Mouse (Mus musculus): ENCODE results near the gene Zbtb5.
"Not testable (repeated sequence)": the region's sequence is repeated elsewhere in the genome, so short reads cannot be mapped to it uniquely, and the experiment has no call there.

Gene Zbtb5

DNA sequence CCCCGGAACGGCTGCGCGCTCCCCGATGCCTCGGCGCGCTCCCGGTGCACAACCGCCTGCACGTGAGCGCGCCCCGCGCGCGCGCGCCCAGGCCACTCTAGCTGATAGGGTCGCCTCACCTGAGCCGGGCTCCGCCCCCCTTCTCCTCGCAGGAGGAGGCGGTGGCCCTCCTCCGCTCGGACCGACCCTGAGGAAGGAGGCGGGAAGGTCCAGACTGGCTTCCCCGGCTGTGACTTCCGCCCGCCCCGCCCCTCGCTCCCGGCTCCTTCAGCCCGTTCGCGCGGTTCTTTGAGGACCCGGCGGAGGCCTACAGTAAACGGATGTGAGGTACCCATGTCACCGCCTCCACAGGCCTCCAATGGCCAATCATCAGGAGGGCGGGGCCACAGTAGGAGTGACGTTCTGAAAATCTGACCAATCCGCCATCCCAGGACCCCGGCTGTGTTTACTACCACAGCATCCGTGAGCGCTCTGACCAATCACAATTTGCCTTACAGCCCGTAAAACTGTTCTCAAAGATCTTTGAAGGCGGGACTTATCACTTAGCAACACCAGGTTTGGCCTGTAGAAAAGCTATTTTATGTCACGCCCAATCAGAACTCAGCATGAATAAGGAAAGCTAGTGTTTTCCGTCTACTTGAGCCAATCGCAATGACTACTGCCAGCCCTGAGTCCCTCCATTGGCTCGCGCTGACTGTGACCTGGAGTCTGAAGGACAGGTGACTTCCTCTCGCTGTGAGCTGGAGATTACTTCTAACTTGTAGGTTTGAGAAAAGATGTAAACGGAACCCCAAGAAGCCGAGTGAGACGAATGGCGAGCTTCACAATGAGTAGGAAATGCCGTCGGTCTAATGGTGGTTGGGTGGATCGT, at the start of gene Zbtb5:
TSS of gene Zbtb5 (minus strand) at position 308 of the 871 bp plus-strand sequence.
- peak; percentile 98 for DNase-seq (ENCODE audit: low spot score)

- no peak for DNase-seq (ENCODE audit: low spot score)
These were observed 43.2 kb upstream of the Zbtb5 start for GRCm38 (mm10) chr4:45055451-45055850.

GRCm38 (mm10) chr4:45054862-45055261, 42.6 kb upstream of the Zbtb5 start:
- no peak for DNase-seq (ENCODE audit: low spot score)

DNA sequence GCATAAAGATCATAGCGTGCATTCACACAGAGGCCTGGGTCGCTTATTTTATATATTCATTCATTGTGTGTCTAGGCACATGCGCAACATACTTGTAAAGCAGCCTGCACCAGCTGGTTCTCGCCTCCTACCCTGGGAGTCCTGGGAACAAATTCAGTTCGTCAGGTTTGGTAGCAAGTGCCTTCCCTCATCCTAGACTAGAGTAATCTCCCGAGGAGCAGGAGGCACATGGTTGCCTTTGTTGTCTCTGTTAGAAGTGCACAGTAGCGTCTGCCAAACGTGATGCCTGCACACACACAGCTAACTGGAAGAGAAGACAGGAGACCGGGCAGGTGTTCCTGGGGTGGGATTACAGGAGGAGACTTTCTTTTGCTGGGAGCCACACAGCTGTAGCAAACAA, 35.7 kb upstream of the Zbtb5 start:
- no peak for DNase-seq (ENCODE audit: low spot score)

DNA sequence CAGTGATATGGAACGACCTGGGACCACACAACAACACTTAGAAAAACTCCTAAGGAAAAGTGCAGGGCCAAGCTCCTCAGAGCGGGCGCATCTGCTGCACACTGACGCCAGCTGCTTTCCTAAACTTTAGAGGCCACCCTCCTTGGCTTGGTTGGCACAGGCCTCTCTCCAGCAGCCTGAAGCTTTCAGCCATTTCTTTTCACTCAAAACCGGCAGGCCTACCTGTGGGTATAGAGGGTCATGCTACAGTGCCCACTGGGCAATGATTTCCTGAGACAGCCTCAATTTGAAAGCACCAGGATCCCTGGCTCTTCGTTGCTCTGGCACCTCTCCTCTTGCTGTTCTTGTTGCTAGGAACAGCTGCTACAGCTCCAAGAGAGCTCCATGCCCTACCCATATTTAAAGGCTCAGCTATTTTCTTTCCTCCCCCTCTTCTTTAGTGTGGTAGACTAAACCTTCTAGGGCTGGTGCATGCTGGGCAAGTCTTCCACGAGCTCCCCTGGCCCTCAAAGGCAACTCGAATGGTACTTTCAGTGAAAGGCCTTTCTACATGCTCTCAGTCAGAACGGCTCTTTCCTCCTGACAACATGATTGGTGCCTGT, 35.2 kb upstream of the Zbtb5 start:
- DNase-seq (ENCODE audit: low spot score) = no peak

GRCm38 (mm10) chr4:45046679-45047078, 34.5 kb upstream of the Zbtb5 start:
- DNase-seq (ENCODE audit: low spot score) = no peak

DNA sequence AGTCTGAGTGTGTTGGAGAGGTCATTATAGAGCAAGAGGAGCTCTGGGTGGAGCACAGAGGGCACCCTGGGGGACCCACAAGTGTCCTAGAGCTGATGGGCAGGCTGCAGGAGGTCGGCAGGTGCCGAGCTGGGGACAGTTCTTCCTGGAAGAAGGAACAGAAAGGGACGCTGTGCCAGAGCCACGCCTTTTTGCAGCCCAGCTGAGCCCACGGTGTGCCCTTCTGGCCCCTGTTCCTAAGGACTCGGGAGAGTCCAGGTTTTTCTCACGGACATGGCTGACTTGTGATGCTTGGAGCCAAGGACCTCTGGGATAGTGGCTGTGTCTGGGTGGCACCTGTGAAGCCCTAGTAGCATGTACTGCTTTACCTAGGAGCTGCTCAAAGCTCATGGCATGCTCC, 28.6 kb upstream of the Zbtb5 start:
- no peak for DNase-seq (ENCODE audit: low spot score)

DNA sequence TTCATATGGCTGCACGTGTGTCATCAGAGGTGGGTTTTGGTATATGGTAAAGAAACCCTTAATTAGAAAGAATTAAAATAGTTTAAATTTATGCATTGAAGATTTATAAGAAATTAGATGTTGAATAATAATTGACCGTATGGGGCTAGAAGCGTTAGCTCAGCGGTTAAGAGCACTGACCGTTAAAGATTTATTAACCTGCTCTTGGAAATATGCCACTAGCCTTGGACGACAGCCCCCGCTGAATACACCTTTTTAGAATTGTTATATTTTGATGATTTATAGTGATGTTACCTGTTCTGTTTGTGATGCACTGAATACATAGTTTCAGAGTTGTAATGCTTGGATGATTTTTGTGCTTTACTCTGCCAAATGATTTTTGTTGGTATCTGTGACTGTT, 27.3 kb upstream of the Zbtb5 start:
- DNase-seq (ENCODE audit: low spot score) = not testable (repeated sequence)

DNA sequence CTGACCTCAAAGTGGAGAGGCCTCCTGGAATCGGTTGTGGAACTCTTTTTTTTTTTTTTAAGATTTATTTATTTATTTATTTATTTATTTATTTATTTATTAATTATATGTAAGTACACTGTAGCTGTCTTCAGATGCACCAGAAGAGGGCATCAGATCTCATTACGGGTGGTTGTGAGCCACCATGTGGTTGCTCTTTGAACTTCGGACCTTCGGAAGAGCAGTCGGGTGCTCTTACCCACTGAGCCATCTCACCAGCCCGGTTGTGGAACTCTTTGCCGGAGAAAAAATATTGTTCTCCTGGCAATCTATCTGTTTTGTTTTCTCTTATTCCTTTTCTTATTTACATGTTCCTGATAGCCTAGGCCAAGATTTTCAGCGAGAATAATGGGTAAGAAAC, 26.7 kb upstream of the Zbtb5 start:
- not testable (repeated sequence) for DNase-seq (ENCODE audit: low spot score)

DNA sequence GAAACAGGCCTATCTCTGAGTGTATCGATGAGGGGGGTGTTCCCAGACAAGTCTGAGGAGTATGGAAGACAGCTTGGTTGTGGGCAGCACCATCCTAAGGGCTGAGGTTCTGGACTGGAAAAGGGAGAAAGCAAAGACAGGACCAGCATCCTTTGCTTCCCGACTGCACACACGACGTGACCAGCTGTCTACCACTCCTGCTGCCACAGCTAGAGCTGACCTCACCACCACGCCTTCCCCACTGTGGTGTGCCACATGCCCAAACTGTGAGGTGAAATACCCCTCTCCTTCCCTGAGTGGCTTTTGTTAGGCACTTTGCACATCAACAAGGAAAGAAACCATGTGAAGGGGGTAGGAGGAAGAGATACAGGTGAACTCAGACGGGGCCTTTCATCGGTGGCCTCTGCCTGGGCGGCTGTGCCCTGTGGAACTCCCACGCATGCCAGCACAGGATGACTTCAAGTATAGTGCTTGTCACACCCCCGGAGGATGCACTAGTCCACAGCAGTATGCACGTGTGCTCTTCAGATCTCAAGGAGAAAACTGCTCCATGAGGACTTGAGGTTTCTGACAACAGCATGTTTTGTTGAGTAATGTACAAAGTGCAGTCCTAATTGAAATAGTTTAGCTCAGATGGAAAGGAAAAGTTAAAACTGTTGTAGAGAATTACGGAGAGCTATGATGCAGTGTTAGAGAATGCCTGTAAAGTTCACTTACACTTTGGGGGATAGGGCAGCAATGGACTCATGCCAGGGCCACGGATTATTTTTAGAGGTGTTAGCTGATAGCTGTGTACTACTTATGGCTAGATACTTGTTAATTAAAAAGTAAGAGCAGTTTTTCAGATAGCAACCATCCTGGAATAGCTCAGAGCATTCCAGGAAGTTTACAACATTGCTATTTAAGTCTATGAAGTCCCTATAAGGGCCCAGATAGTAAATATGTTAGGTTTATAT, 25.5 kb upstream of the Zbtb5 start:
- no peak for DNase-seq (ENCODE audit: low spot score)

DNA sequence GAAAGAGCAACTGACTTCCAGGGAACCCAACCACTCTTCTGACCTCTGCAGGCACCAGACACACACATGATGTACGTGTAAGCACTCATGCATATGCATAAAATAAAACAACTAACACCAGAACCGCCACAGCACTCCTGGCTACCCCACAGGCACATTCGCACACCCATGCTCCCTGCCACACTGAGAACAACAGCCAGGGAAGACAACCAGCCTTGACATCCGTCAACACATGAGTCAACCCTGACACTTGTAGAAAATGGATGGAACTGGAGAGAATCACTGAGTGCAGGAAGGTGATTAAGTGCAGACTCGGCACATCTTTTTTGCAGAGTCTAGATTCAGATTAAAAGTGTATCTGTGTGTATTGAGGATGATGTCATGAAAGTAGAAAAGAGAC, 24.4 kb upstream of the Zbtb5 start:
- DNase-seq (ENCODE audit: low spot score) = no peak

DNA sequence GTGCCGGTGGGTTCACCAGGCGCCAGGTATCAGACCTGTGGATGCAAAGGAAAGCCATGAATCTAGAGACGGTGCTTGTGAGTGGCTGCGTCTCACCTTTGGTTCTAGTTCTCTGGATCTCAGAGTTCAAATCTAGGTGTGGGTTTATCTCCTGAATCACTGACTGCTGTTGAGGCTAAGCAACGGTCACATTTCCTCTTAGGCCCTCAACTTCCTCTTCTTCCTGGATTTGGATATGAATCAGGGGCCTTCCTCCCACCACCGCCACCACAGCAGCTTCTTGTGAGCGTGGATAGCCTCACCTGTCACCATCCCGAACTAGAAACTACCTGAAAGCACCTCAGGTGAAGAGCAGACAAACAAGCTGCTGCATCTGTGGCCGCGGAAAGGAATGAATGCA, 23.8 kb upstream of the Zbtb5 start:
- no peak for DNase-seq (ENCODE audit: low spot score)

GRCm38 (mm10) chr4:45034693-45035628, 22.7 kb upstream of the Zbtb5 start:
- peak; percentile 85 for DNase-seq (ENCODE audit: low spot score)

GRCm38 (mm10) chr4:45032586-45032985, 20.4 kb upstream of the Zbtb5 start:
- DNase-seq (ENCODE audit: low spot score) = no peak

DNA sequence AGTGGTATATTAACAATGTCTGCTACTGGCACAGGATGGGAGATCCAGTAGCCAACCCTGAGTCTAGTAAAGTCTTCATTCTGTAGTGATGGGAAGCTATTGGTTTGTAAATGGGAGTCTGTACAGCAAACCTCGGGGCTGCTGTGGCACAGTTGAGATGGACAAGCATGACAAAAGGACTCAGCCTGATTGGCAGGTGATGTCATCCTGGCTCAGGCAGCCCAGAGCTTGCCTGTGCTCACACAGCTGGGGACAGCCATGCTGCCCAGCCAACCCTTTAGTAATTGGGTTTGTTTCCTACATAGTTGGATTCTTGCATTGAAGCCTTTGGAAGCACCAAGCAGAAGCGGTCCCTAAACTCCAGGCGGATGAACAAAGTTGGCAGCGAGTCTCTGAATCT, 14.2 kb upstream of the Zbtb5 start:
- DNase-seq (ENCODE audit: low spot score) = no peak

DNA sequence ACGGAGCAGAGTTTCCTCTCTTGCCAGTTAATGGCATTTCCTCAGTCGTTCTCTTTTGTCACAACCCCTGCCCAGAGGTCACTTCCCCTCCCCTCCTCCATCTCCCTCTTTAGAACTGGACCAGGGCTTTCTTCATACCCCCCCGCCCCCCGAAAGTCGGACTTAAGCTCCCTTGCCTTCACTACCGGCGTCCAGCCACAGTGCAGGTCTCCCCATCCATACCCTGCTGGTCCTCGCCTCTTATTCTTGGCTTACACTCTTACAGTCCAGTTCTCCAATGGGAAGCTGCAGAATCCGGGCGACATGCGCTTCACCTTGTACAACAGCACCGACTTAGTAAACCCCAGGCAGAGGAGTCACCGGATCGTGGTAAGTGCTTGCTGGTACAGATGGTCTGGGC, 6.8 kb upstream of the Zbtb5 start:
- no peak for DNase-seq (ENCODE audit: low spot score)

- DNase-seq (ENCODE audit: low spot score) = peak; percentile 97
These were observed 6.3 kb upstream of the Zbtb5 start, which contains the start of gene Polr1e for GRCm38 (mm10) chr4:45018452-45018980. Gene Polr1e, plus strand, starts transcription at chr4:45018583.

DNA sequence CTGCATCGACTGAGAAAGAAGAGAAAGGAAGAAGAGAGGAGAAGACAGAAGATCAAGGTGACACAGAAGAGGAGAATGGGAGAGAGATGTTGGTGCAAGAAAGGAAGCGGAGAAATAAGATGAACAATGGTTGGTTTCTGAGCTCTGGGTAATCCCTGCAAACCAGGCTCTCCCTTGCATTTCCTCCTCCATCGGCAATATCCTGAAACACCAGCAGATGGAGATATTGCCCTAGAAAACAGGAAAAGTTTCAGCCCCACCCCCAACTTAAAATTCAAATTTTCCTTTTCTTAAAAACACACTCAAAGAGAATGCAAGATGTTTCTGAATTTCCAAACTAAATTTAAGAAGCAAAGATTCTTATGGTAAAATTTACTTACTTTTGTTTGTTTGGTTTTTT, 3.4 kb upstream of the Zbtb5 start:
- DNase-seq (ENCODE audit: low spot score) = peak; percentile 68

GRCm38 (mm10) chr4:45013537-45013936, 1.3 kb upstream of the Zbtb5 start:
- DNase-seq (ENCODE audit: low spot score) = no peak

DNA sequence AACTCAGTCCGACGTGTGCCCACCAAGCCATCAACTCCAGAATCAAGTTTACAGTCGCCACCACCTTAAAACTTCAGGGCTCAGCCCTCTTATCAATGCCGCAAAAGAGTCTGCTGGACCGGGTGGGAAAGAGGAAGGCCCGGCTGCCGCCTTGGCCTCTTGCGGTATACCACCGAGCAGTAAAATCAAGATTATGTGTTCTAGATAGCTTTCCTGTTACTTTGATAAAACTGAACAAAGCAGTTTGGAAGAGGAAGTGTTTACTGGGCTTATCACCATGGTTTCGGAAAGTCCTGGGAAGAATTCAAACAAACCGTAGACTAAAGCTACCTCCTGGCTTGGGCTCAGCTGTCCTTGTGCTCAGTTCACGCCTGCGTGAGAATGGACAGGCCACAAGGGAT, 819 bp upstream of the Zbtb5 start:
- no peak for DNase-seq (ENCODE audit: low spot score)

DNA sequence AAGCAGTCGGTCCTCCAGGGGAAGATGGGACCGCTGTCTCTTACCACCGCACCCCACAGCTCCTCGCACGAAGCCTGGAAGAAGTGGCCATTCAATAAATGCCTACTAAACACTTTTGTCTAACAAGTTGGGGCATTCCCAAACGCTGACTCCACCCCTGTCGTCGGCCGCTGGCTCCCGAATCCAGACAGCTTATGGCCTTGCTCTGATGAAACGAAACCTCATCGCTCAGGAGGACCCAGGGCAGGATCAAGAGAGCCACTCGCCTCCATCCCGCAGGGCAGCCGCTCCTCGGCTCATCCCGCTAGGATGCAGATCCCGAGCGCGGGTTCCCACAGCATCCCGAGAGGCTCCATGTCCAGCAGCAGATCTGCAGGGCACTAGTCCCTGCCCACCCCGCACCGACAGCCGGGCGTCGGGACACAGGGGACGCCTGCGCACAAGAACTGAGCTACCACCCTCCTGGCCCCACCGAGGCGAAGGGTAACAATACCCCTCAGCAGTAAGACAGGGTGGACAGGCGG, 569 bp downstream of the Zbtb5 start:
- no peak for DNase-seq (ENCODE audit: low spot score)
